Mouse (Mus musculus): ENCODE measurements around the gene Acbd5. TPM values are rescaled to one million over a fixed set of nuclear protein-coding genes. Genes with fewer than 3 reads are reported as not detected.
A peak's percentile ranks its signal among the peaks of the same experiment; 100 is the strongest.
"Not testable (repeated sequence)": the region's sequence is repeated elsewhere in the genome, so short reads cannot be mapped to it uniquely, and the experiment has no call there.

Gene Acbd5
- total RNA-seq (2014; fragmentation: Nextera tagmentation), result 19.6 and 22.1 TPM in 2 replicates
- total RNA-seq (2017), result 19.0 and 22.7 TPM in 2 replicates

- ATAC-seq (replicated peaks; ENCODE audit: low FRiP score, low TSS enrichment, poor library complexity, severe bottlenecking), result peak; percentile 93
Measured at GRCm38 (mm10) chr2:23067552-23068369, at the start of gene Acbd5. Gene Acbd5, plus strand, starts transcription at chr2:23068167.

- ATAC-seq (replicated peaks; ENCODE audit: low FRiP score, low TSS enrichment, poor library complexity, severe bottlenecking), result peak; percentile 62
Measured at GRCm38 (mm10) chr2:23019170-23019569, 48.8 kb upstream of the Acbd5 start.

GRCm38 (mm10) chr2:23021320-23021719 is 46.6 kb upstream of the Acbd5 start:
- no peak for ATAC-seq (replicated peaks; ENCODE audit: low FRiP score, low TSS enrichment, poor library complexity, severe bottlenecking)

GRCm38 (mm10) chr2:23021721-23022120 is 46.2 kb upstream of the Acbd5 start:
- ATAC-seq (replicated peaks; ENCODE audit: low FRiP score, low TSS enrichment, poor library complexity, severe bottlenecking), result 0 out of 2 replicates have a peak, but pooled peaks have one; percentile 39

- ATAC-seq (replicated peaks; ENCODE audit: low FRiP score, low TSS enrichment, poor library complexity, severe bottlenecking), result no peak
Measured at GRCm38 (mm10) chr2:23023023-23023422, 44.9 kb upstream of the Acbd5 start.

- ATAC-seq (replicated peaks; ENCODE audit: low FRiP score, low TSS enrichment, poor library complexity, severe bottlenecking), result no peak
Measured at GRCm38 (mm10) chr2:23023714-23024282, 44.2 kb upstream of the Acbd5 start.

GRCm38 (mm10) chr2:23026379-23026778 is 41.6 kb upstream of the Acbd5 start:
- peak; percentile 58 for ATAC-seq (replicated peaks; ENCODE audit: low FRiP score, low TSS enrichment, poor library complexity, severe bottlenecking)

GRCm38 (mm10) chr2:23028826-23029225 is 39.1 kb upstream of the Acbd5 start:
- no peak for ATAC-seq (replicated peaks; ENCODE audit: low FRiP score, low TSS enrichment, poor library complexity, severe bottlenecking)

GRCm38 (mm10) chr2:23030631-23031030 is 37.3 kb upstream of the Acbd5 start:
- peak; percentile 76 for ATAC-seq (replicated peaks; ENCODE audit: low FRiP score, low TSS enrichment, poor library complexity, severe bottlenecking)

GRCm38 (mm10) chr2:23034692-23035435 is 33.1 kb upstream of the Acbd5 start:
- no peak for ATAC-seq (replicated peaks; ENCODE audit: low FRiP score, low TSS enrichment, poor library complexity, severe bottlenecking)

- no peak for ATAC-seq (replicated peaks; ENCODE audit: low FRiP score, low TSS enrichment, poor library complexity, severe bottlenecking)
Measured at GRCm38 (mm10) chr2:23035467-23035866, 32.5 kb upstream of the Acbd5 start.

GRCm38 (mm10) chr2:23039082-23040000 is 28.6 kb upstream of the Acbd5 start:
- ATAC-seq (replicated peaks; ENCODE audit: low FRiP score, low TSS enrichment, poor library complexity, severe bottlenecking), result peak; percentile 75

- ATAC-seq (replicated peaks; ENCODE audit: low FRiP score, low TSS enrichment, poor library complexity, severe bottlenecking), result peak; percentile 91
Measured at GRCm38 (mm10) chr2:23040001-23040646, 27.8 kb upstream of the Acbd5 start, which contains the start of gene Abi1. Gene Abi1, minus strand, starts transcription at chr2:23040241.

- ATAC-seq (replicated peaks; ENCODE audit: low FRiP score, low TSS enrichment, poor library complexity, severe bottlenecking), result not testable (repeated sequence)
Measured at GRCm38 (mm10) chr2:23040690-23041089, 27.3 kb upstream of the Acbd5 start.

- ATAC-seq (replicated peaks; ENCODE audit: low FRiP score, low TSS enrichment, poor library complexity, severe bottlenecking), result no peak
Measured at GRCm38 (mm10) chr2:23041457-23041856, 26.5 kb upstream of the Acbd5 start.

GRCm38 (mm10) chr2:23042189-23042588 is 25.8 kb upstream of the Acbd5 start:
- ATAC-seq (replicated peaks; ENCODE audit: low FRiP score, low TSS enrichment, poor library complexity, severe bottlenecking), result no peak

GRCm38 (mm10) chr2:23045703-23046102 is 22.3 kb upstream of the Acbd5 start:
- no peak for ATAC-seq (replicated peaks; ENCODE audit: low FRiP score, low TSS enrichment, poor library complexity, severe bottlenecking)

- ATAC-seq (replicated peaks; ENCODE audit: low FRiP score, low TSS enrichment, poor library complexity, severe bottlenecking), result no peak
Measured at GRCm38 (mm10) chr2:23048006-23048405, 20.0 kb upstream of the Acbd5 start.

- no peak for ATAC-seq (replicated peaks; ENCODE audit: low FRiP score, low TSS enrichment, poor library complexity, severe bottlenecking)
Measured at GRCm38 (mm10) chr2:23051890-23052289, 16.1 kb upstream of the Acbd5 start.
